Mouse (Mus musculus): ENCODE results near the gene Sars2. TPM values are rescaled to one million over a fixed set of nuclear protein-coding genes. Genes with fewer than 3 reads are reported as not detected.

Gene Sars2
- polyA plus RNA-seq, 1 experiment from 2014 or later = 32.4 TPM

- H3K27me3 ChIP-seq (ENCODE audit: control insufficient read depth, insufficient read depth, low read length) = no peaks in the 10 kb centered on the region
- ATAC-seq (ENCODE audit: insufficient read depth, low FRiP score, low TSS enrichment) (peak; percentile 8; the same call in 1 of the 2 replicates), DNase-seq (ENCODE audit: low spot score) (no peak)
- H3K4me3 ChIP-seq (ENCODE audit: low read depth, low read length) = peak overlapping the region; percentile 66
- peak overlapping the region; percentile 47 for H3K4me2 ChIP-seq (ENCODE audit: low read depth)
- peak overlapping the region; percentile 67 for H3K9ac ChIP-seq (ENCODE audit: low read length)
- WGBS = 2% methylated on average over 14 of the region's 14 CpGs
- no peak overlapping the region for H3K27ac ChIP-seq (ENCODE audit: low read depth, low read length)
- H3K9me3 ChIP-seq (ENCODE audit: control insufficient read depth, low read length) = no peaks in the 10 kb centered on the region
- peaks cover 5% of the 10 kb centered on the region; the same call in 1 of the 2 replicates for H3K4me1 ChIP-seq (ENCODE audit: control insufficient read depth, insufficient read depth, low read length)
- no peaks in the 10 kb centered on the region for H3K36me3 ChIP-seq (ENCODE audit: control insufficient read depth, insufficient read depth, low read length)
These were observed 25.1 kb downstream of the Sars2 start for GRCm38 (mm10) chr7:28766910-28767309.

- DNase-seq (ENCODE audit: low spot score) = no peak
- 68% methylated on average over 7 of the region's 7 CpGs for WGBS
- Histone ChIP-seq H3K4me2 (ENCODE audit: low read depth) (peak within 1 kb of the TSS; percentile 47), H3K9me3 (ENCODE audit: control insufficient read depth, low read length) (no peaks in the 10 kb centered on the region), H3K36me3 (ENCODE audit: control insufficient read depth, insufficient read depth, low read length) (no peaks in the 10 kb centered on the region), H3K4me1 (ENCODE audit: control insufficient read depth, insufficient read depth, low read length) (peaks cover 5% of the 10 kb centered on the region; the same call in 1 of the 2 replicates), H3K9ac (ENCODE audit: low read length) (peak within 1 kb of the TSS; percentile 67), H3K4me3 (ENCODE audit: low read depth, low read length) (peak within 1 kb of the TSS; percentile 66), H3K27me3 (ENCODE audit: control insufficient read depth, insufficient read depth, low read length) (no peaks in the 10 kb centered on the region), H3K27ac (ENCODE audit: low read depth, low read length) (no peak within 1 kb of the TSS)
- ATAC-seq (ENCODE audit: insufficient read depth, low FRiP score, low TSS enrichment) = no peak
These were observed 25.7 kb downstream of the Sars2 start, which contains the start of gene Nfkbib for GRCm38 (mm10) chr7:28767462-28767965. Gene Nfkbib (minus strand): TSS chr7:28767512.

DNA sequence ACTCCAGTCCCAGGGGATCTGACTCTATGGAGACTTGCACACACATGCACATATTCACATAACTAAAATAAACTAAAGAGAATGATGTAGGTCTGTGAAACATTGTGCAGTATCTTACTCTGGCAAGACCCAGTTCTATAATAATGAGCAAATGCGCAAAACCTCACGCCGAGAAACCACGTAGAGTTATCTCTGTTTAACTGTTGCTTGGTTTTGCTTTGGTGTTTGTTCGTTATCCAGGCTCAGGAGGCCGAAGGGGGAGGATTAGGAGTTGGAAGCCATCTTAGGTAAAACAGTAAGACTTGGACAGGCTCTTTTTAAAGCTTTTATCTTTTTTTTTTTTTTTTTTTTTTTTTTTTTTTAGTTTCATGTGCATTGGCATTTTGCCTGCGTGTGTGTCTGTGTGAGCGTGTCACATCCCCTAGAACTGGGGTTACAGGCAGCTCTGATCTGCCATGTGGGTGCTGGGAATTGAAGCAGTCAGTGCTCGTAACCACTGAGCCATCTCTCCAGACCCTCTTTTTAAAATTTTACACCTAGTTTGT is 27.7 kb downstream of the Sars2 start:
- WGBS = 95% methylated on average over 9 of the region's 9 CpGs
- no peaks in the 10 kb centered on the region for H3K27me3 ChIP-seq (ENCODE audit: control insufficient read depth, insufficient read depth, low read length)

DNA sequence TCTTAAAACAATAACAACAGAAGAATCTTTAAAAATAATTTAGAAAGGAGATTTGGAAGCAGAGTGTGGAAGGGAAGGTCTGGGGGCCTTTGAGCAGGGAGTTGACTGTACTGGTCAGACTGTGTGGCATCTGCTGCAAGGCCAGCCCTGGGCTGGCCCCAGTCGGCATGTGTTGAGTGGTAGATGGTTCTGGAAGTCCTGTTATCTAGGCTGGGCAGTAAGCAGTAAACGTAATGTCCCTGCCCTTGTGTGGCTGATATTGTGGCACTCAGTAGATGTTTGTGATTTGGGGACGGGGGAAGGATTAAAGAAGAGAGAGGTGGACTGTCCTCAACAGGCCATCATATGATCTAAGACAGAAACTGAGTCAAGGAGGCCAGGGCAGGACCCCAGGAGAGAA is 28.5 kb downstream of the Sars2 start:
- Histone ChIP-seq H3K27me3 (ENCODE audit: control insufficient read depth, insufficient read depth, low read length) (no peaks in the 10 kb centered on the region), H3K4me2 (ENCODE audit: low read depth) (no peak overlapping the region), H3K27ac (ENCODE audit: low read depth, low read length) (no peak overlapping the region), H3K4me1 (ENCODE audit: control insufficient read depth, insufficient read depth, low read length) (peaks cover 5% of the 10 kb centered on the region; the same call in 1 of the 2 replicates), H3K36me3 (ENCODE audit: control insufficient read depth, insufficient read depth, low read length) (no peaks in the 10 kb centered on the region), H3K9ac (ENCODE audit: low read length) (no peak overlapping the region), H3K9me3 (ENCODE audit: control insufficient read depth, low read length) (no peaks in the 10 kb centered on the region), H3K4me3 (ENCODE audit: low read depth, low read length) (no peak overlapping the region)
- WGBS = 92% methylated on average over 3 of the region's 3 CpGs
- DNase-seq (ENCODE audit: low spot score) = no peak
- ATAC-seq (ENCODE audit: insufficient read depth, low FRiP score, low TSS enrichment) = no peak

More for the DNA sequence above, 27.7 kb downstream of the Sars2 start:
- Histone ChIP-seq H3K36me3 (ENCODE audit: control insufficient read depth, insufficient read depth, low read length) (no peaks in the 10 kb centered on the region), H3K4me2 (ENCODE audit: low read depth) (no peak overlapping the region), H3K9ac (ENCODE audit: low read length) (no peak overlapping the region), H3K4me1 (ENCODE audit: control insufficient read depth, insufficient read depth, low read length) (peaks cover 5% of the 10 kb centered on the region; the same call in 1 of the 2 replicates), H3K4me3 (ENCODE audit: low read depth, low read length) (no peak overlapping the region), H3K9me3 (ENCODE audit: control insufficient read depth, low read length) (no peaks in the 10 kb centered on the region), H3K27ac (ENCODE audit: low read depth, low read length) (no peak overlapping the region)
- no peak for ATAC-seq (ENCODE audit: insufficient read depth, low FRiP score, low TSS enrichment)
- no peak for DNase-seq (ENCODE audit: low spot score)

- no peaks in the 10 kb centered on the region for H3K36me3 ChIP-seq (ENCODE audit: control insufficient read depth, insufficient read depth, low read length)
- H3K27me3 ChIP-seq (ENCODE audit: control insufficient read depth, insufficient read depth, low read length) = no peaks in the 10 kb centered on the region
- no peak overlapping the region for H3K9ac ChIP-seq (ENCODE audit: low read length)
- 92% methylated on average over 11 of the region's 11 CpGs for WGBS
- 0 out of 2 replicates have a peak, but pooled peaks cover 2% of the 10 kb centered on the region for H3K4me1 ChIP-seq (ENCODE audit: control insufficient read depth, insufficient read depth, low read length)
- no peak overlapping the region for H3K4me3 ChIP-seq (ENCODE audit: low read depth, low read length)
- ATAC-seq (ENCODE audit: insufficient read depth, low FRiP score, low TSS enrichment) = no peak
- no peak for DNase-seq (ENCODE audit: low spot score)
- no peaks in the 10 kb centered on the region for H3K9me3 ChIP-seq (ENCODE audit: control insufficient read depth, low read length)
- no peak overlapping the region for H3K4me2 ChIP-seq (ENCODE audit: low read depth)
- H3K27ac ChIP-seq (ENCODE audit: low read depth, low read length) = no peak overlapping the region
These were observed 30.1 kb downstream of the Sars2 start for GRCm38 (mm10) chr7:28771867-28772266.

GRCm38 (mm10) chr7:28773163-28773562 is 31.4 kb downstream of the Sars2 start:
- Histone ChIP-seq H3K27me3 (ENCODE audit: control insufficient read depth, insufficient read depth, low read length) (no peaks in the 10 kb centered on the region), H3K4me2 (ENCODE audit: low read depth) (no peak overlapping the region), H3K27ac (ENCODE audit: low read depth, low read length) (no peak overlapping the region), H3K4me3 (ENCODE audit: low read depth, low read length) (no peak overlapping the region), H3K9me3 (ENCODE audit: control insufficient read depth, low read length) (no peaks in the 10 kb centered on the region), H3K9ac (ENCODE audit: low read length) (no peak overlapping the region), H3K36me3 (ENCODE audit: control insufficient read depth, insufficient read depth, low read length) (no peaks in the 10 kb centered on the region), H3K4me1 (ENCODE audit: control insufficient read depth, insufficient read depth, low read length) (no peaks in the 10 kb centered on the region)
- no peak for ATAC-seq (ENCODE audit: insufficient read depth, low FRiP score, low TSS enrichment)
- DNase-seq (ENCODE audit: low spot score) = no peak
- 80% methylated on average over 3 of the region's 3 CpGs for WGBS

DNA sequence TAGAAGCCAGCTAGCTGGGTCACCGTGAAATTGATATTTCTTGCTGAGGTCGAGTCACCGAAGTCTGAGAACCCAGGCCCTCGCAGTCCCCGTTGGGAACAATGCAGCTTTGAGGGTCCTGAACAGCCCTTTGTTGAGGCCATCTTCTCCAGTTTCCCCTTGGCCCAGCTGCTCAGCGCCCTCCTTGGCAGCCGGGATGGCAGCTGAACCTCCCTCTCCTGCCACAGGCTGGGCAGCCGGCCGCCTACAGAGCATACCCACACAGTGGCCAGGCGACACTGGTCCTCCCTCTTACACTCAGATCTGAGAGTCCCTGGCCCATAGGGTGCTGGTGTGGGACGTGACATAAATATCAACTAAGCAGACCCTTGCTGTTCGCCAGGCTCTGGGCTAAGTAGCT is 32.4 kb downstream of the Sars2 start:
- Histone ChIP-seq H3K4me2 (ENCODE audit: low read depth) (no peak overlapping the region), H3K4me3 (ENCODE audit: low read depth, low read length) (no peak overlapping the region), H3K27me3 (ENCODE audit: control insufficient read depth, insufficient read depth, low read length) (no peaks in the 10 kb centered on the region), H3K9ac (ENCODE audit: low read length) (no peak overlapping the region), H3K27ac (ENCODE audit: low read depth, low read length) (no peak overlapping the region), H3K9me3 (ENCODE audit: control insufficient read depth, low read length) (no peaks in the 10 kb centered on the region), H3K4me1 (ENCODE audit: control insufficient read depth, insufficient read depth, low read length) (no peaks in the 10 kb centered on the region), H3K36me3 (ENCODE audit: control insufficient read depth, insufficient read depth, low read length) (no peaks in the 10 kb centered on the region)
- 67% methylated on average over 12 of the region's 12 CpGs for WGBS
- DNase-seq (ENCODE audit: low spot score) (no peak), ATAC-seq (ENCODE audit: insufficient read depth, low FRiP score, low TSS enrichment) (peak; percentile 53; the same call in 1 of the 2 replicates)

DNA sequence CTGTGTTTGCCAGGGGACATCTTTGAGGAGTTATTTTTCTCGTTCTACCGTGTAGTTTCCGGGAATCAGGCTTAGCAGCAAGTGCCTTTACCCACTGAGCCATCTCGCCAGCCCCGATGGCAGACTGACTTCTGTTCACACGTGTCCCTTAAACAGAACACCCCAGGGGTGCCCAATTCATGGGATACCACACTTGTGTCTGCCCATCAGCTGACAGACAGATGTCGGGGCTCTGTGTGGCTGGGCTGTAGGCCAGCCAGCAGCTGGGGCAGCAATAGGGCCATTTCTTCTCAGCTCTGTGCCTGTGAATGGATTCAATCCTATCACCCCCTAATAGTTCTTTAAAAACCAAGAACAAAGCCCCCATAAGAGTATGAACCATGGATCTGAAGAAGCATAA is 33.3 kb downstream of the Sars2 start:
- no peak for ATAC-seq (ENCODE audit: insufficient read depth, low FRiP score, low TSS enrichment)
- 83% methylated on average over 7 of the region's 7 CpGs for WGBS

DNA sequence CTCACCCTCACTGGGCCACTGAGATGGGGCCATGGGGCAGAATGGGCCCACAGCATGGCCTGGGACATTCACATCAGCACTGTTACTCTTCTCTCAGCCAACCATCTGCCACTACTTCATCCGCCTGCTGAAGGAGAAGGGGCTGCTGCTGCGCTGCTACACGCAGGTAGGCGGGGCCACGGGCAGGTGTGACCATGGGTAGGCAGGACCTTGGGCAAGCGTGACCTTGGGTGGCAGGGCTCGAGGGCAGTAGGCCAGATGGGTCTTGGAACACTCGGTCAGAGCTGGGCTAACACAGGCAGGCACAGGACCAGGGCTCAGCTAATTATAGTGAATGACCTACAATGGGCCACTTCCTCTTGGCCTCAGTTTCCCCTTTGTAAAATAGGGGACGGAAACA is 37.0 kb downstream of the Sars2 start:
- Histone ChIP-seq H3K4me1 (ENCODE audit: control insufficient read depth, insufficient read depth, low read length) (no peaks in the 10 kb centered on the region), H3K36me3 (ENCODE audit: control insufficient read depth, insufficient read depth, low read length) (peaks cover 2% of the 10 kb centered on the region; the same call in 1 of the 2 replicates), H3K9ac (ENCODE audit: low read length) (no peak overlapping the region), H3K27ac (ENCODE audit: low read depth, low read length) (no peak overlapping the region), H3K4me2 (ENCODE audit: low read depth) (no peak overlapping the region), H3K27me3 (ENCODE audit: control insufficient read depth, insufficient read depth, low read length) (no peaks in the 10 kb centered on the region), H3K9me3 (ENCODE audit: control insufficient read depth, low read length) (no peaks in the 10 kb centered on the region), H3K4me3 (ENCODE audit: low read depth, low read length) (no peak overlapping the region)
- DNase-seq (ENCODE audit: low spot score) (no peak), ATAC-seq (ENCODE audit: insufficient read depth, low FRiP score, low TSS enrichment) (no peak)
- 81% methylated on average over 9 of the region's 9 CpGs for WGBS

More for the DNA sequence above, 33.3 kb downstream of the Sars2 start:
- Histone ChIP-seq H3K4me3 (ENCODE audit: low read depth, low read length) (no peak overlapping the region), H3K9me3 (ENCODE audit: control insufficient read depth, low read length) (no peaks in the 10 kb centered on the region), H3K27me3 (ENCODE audit: control insufficient read depth, insufficient read depth, low read length) (no peaks in the 10 kb centered on the region), H3K4me1 (ENCODE audit: control insufficient read depth, insufficient read depth, low read length) (no peaks in the 10 kb centered on the region), H3K36me3 (ENCODE audit: control insufficient read depth, insufficient read depth, low read length) (no peaks in the 10 kb centered on the region), H3K27ac (ENCODE audit: low read depth, low read length) (no peak overlapping the region), H3K9ac (ENCODE audit: low read length) (no peak overlapping the region), H3K4me2 (ENCODE audit: low read depth) (no peak overlapping the region)
- no peak for DNase-seq (ENCODE audit: low spot score)
